Mouse (Mus musculus) heart, adult 2 months (tissue): ENCODE measurements at regions not wholly inside any gene's neighbourhood (a gene's known extent, or its start where the extent isn't known, plus 50 kb on each side); places are given as distances from the start of the nearest gene placed in this dataset.

Experiments
- DNase-seq, 2 experiments: peaks; one replicate each; pipeline ENCODE4 v3.0.0; 2021
- H3K27ac ChIP-seq: fragments of 200-600 bp; 2 replicates; pipeline ENCODE4 v1.8.1; 2022
- H3K27me3 ChIP-seq: fragments of 200-500 bp; 2 replicates; pipeline ENCODE4 v1.6.1; 2012; ENCODE audit warnings: mild to moderate bottlenecking, low read length, inconsistent platforms, mixed read lengths; ENCODE audit not compliant: control insufficient read depth, insufficient read depth
- H3K36me3 ChIP-seq: fragments of 200-500 bp; 2 replicates; pipeline ENCODE4 v1.6.1; 2012; ENCODE audit warnings: low read length, inconsistent platforms; ENCODE audit not compliant: control insufficient read depth, insufficient read depth
- H3K4me1 ChIP-seq: fragments of 200-500 bp; 2 replicates; pipeline ENCODE4 v1.6.1; 2011; ENCODE audit warnings: low read length; ENCODE audit not compliant: control insufficient read depth, insufficient read depth
- H3K4me3 ChIP-seq: fragments of 200-600 bp; 2 replicates; pipeline ENCODE4 v1.8.1; 2022
- H3K79me2 ChIP-seq: fragments of 200-500 bp; replicated peaks from 2 replicates; pipeline ENCODE4 v1.6.1; 2012; ENCODE audit warnings: mild to moderate bottlenecking, inconsistent platforms, low read length, moderate library complexity, mixed read lengths; ENCODE audit not compliant: control insufficient read depth, insufficient read depth
- H3K9ac ChIP-seq: fragments of 200-500 bp; 2 replicates; pipeline ENCODE4 v1.6.1; 2012; ENCODE audit warnings: low read depth, mild to moderate bottlenecking, control low read depth, inconsistent platforms, low read length, mixed read lengths
- CTCF ChIP-seq: fragments of 200-600 bp; IDR thresholded peaks from 2 replicates; pipeline ENCODE4 v1.8.1; 2022; ENCODE audit warnings: antibody characterized with exemption, mild to moderate bottlenecking, moderate library complexity
- EP300 ChIP-seq: fragments of 200-500 bp; IDR thresholded peaks from 2 replicates; pipeline ENCODE4 v1.6.1; 2011; ENCODE audit warnings: low read depth, low read length, control low read depth; ENCODE audit not compliant: insufficient read depth
- POLR2A ChIP-seq: fragments of 200-500 bp; IDR thresholded peaks from 2 replicates; pipeline ENCODE4 v1.6.1; 2011; ENCODE audit warnings: mild to moderate bottlenecking, low read depth, low read length, control low read depth; ENCODE audit not compliant: insufficient read depth
- WGBS: fragments of 180-500 bp; shearing (Covaris S2); methylation state at CpG from one replicate; pipeline ENCODE4 v1.1.7; 2018; 5-methylcytosine and 5-hydroxymethylcytosine counted together
- intact Hi-C: fragments of 180-260 bp; cut with DNase I; formaldehyde crosslinking; loops from one replicate; pipeline ENCODE4 v1.15.1; 2025

- TF ChIP-seq EP300 = no peak
- no peak for TF ChIP-seq CTCF
- no peaks in the 10 kb centered on the region for H3K79me2 ChIP-seq
- intact Hi-C loops = loop anchor here (5.0 to 10.0 kb wide), 3 partner anchors 177 to 1146 kb away; partner anchors contain the start of gene Leprot
- no peak overlapping the region for H3K9ac ChIP-seq
- H3K27me3 ChIP-seq = no peaks in the 10 kb centered on the region
- no peak overlapping the region for H3K27ac ChIP-seq
- peaks cover 1% of the 10 kb centered on the region; the same call in 1 of the 2 replicates for H3K4me1 ChIP-seq
- no peak for DNase-seq
- H3K4me3 ChIP-seq = no peak overlapping the region
- H3K36me3 ChIP-seq = 0 out of 2 replicates have a peak, but pooled peaks cover 1% of the 10 kb centered on the region
- WGBS = 89% methylated on average over 5 of the region's 5 CpGs
Measured at GRCm38 (mm10) chr4:101359119-101359518, 60.0 kb upstream of the Ak4 start.

- 91% methylated on average over 3 of the region's 3 CpGs for WGBS
- Histone ChIP-seq H3K9ac (no peak overlapping the region), H3K27ac (peak overlapping the region; percentile 99), H3K4me3 (no peak overlapping the region), H3K4me1 (peaks cover 3% of the 10 kb centered on the region; the same call in 1 of the 2 replicates), H3K36me3 (peaks cover 4% of the 10 kb centered on the region), H3K79me2 (no peaks in the 10 kb centered on the region), H3K27me3 (no peaks in the 10 kb centered on the region)
- TF ChIP-seq POLR2A = no peak
- TF ChIP-seq CTCF = no peak
- no peak for TF ChIP-seq EP300
- DNase-seq = no peak
- intact Hi-C loops = loop anchor here (5.0 to 10.0 kb wide), 3 partner anchors 176 to 1146 kb away; partner anchors contain the start of gene Leprot
Measured at GRCm38 (mm10) chr4:101358525-101358924, 60.6 kb upstream of the Ak4 start.

- intact Hi-C loops = loop anchor here (2.0 to 10.0 kb wide), 5 partner anchors 65 to 1147 kb away; partner anchors contain the start of genes Jak1 and Leprot
- Histone ChIP-seq H3K9ac (peak overlapping the region; percentile 73), H3K27me3 (no peaks in the 10 kb centered on the region), H3K79me2 (no peaks in the 10 kb centered on the region), H3K36me3 (peaks cover 5% of the 10 kb centered on the region), H3K4me1 (peaks cover 3% of the 10 kb centered on the region; the same call in 1 of the 2 replicates), H3K27ac (peak overlapping the region; percentile 99), H3K4me3 (peak overlapping the region; percentile 58)
- 37% methylated on average over 8 of the region's 8 CpGs for WGBS
- no peak for TF ChIP-seq CTCF
- no peak for TF ChIP-seq EP300
- no peak for TF ChIP-seq POLR2A
- no peak for DNase-seq
Measured at GRCm38 (mm10) chr4:101357923-101358322, 61.2 kb upstream of the Ak4 start.

- Histone ChIP-seq H3K36me3 (peaks cover 10% of the 10 kb centered on the region), H3K79me2 (no peaks in the 10 kb centered on the region), H3K4me1 (peaks cover 3% of the 10 kb centered on the region; the same call in 1 of the 2 replicates), H3K4me3 (peak overlapping the region; percentile 58), H3K9ac (peak overlapping the region; percentile 73), H3K27ac (peak overlapping the region; percentile 99), H3K27me3 (no peaks in the 10 kb centered on the region)
- peak; percentile 73 to 85 for DNase-seq
- WGBS = 6% methylated on average over 31 of the region's 31 CpGs
- intact Hi-C loops = loop anchor here (2.0 to 10.0 kb wide), 5 partner anchors 64 to 1148 kb away; partner anchors contain the start of genes Jak1 and Leprot
- no peak for TF ChIP-seq CTCF
- TF ChIP-seq POLR2A = peak; percentile 51; the same call in 1 of the 2 replicates
- TF ChIP-seq EP300 = 0 out of 2 replicates have a peak, but pooled peaks have one; percentile 20
Measured at GRCm38 (mm10) chr4:101356954-101357891, 61.9 kb upstream of the Ak4 start.

GRCm38 (mm10) chr4:101356093-101356953 lies 62.8 kb upstream of the Ak4 start:
- H3K4me1 ChIP-seq = peaks cover 4% of the 10 kb centered on the region; the same call in 1 of the 2 replicates
- H3K27me3 ChIP-seq = no peaks in the 10 kb centered on the region
- WGBS = 1% methylated on average over 107 of the region's 107 CpGs
- peak overlapping the region; percentile 99 for H3K9ac ChIP-seq
- intact Hi-C loops = loop anchor here (2.0 to 10.0 kb wide), 5 partner anchors 64 to 1148 kb away; partner anchors contain the start of genes Jak1 and Leprot
- H3K27ac ChIP-seq = peak overlapping the region; percentile 99
- TF ChIP-seq POLR2A = peak; percentile 89
- 0 out of 2 replicates have a peak, but pooled peaks have one; percentile 41 for TF ChIP-seq EP300
- peak; percentile 38 for TF ChIP-seq CTCF
- peak overlapping the region; percentile 58 for H3K4me3 ChIP-seq
- H3K79me2 ChIP-seq = no peaks in the 10 kb centered on the region
- peaks cover 10% of the 10 kb centered on the region for H3K36me3 ChIP-seq
- DNase-seq = peak; percentile 95
